Mouse (Mus musculus) kidney, adult 2 months (tissue): ENCODE measurements around the gene Caml. TPM values are rescaled to one million over a fixed set of nuclear protein-coding genes. Genes with fewer than 3 reads are reported as not detected.

Experiments used
- DNase-seq: peaks from one replicate; pipeline ENCODE4 v3.0.0; 2021
- H3K27ac ChIP-seq: fragments of 200-500 bp; 2 replicates; pipeline ENCODE4 v1.5.1; 2012; ENCODE audit warnings: low read depth, low read length, control low read depth, inconsistent platforms; ENCODE audit not compliant: insufficient read depth
- H3K27me3 ChIP-seq: fragments of 200-500 bp; replicated peaks from 2 replicates; pipeline ENCODE4 v1.6.1; 2012; ENCODE audit warnings: mild to moderate bottlenecking, moderate library complexity, low read length, inconsistent platforms; ENCODE audit not compliant: control insufficient read depth, insufficient read depth
- H3K36me3 ChIP-seq: fragments of 200-500 bp; 2 replicates; pipeline ENCODE4 v1.6.1; 2012; ENCODE audit warnings: mild to moderate bottlenecking, moderate library complexity, low read length, inconsistent platforms; ENCODE audit not compliant: control insufficient read depth, insufficient read depth
- H3K4me1 ChIP-seq: fragments of 200-500 bp; 2 replicates; pipeline ENCODE4 v1.6.1; 2011; ENCODE audit warnings: low read length; ENCODE audit not compliant: control insufficient read depth, insufficient read depth
- H3K4me3 ChIP-seq: fragments of 200-500 bp; 2 replicates; pipeline ENCODE4 v1.5.1; 2011; ENCODE audit warnings: mild to moderate bottlenecking, low read depth, low read length, control low read depth; ENCODE audit not compliant: insufficient read depth
- CTCF ChIP-seq: fragments of 200-500 bp; conservative IDR thresholded peaks from 2 replicates; pipeline ENCODE4 v1.5.1; 2011; ENCODE audit warnings: low read depth, mild to moderate bottlenecking, control low read depth, low read length, moderate library complexity, mixed read lengths; ENCODE audit not compliant: insufficient read depth, insufficient read length
- POLR2A ChIP-seq: fragments of 200-500 bp; IDR thresholded peaks from one replicate; pipeline ENCODE4 v1.6.1; 2011; ENCODE audit warnings: low read depth, low read length, control low read depth
- WGBS: fragments of 180-500 bp; shearing (Covaris S2); methylation state at CpG from one replicate; pipeline ENCODE4 v1.1.7; 2018; 5-methylcytosine and 5-hydroxymethylcytosine counted together
- polyA plus RNA-seq: library from polyadenylated mRNA; depleted of rRNA; stranded (reverse); fragments of >200 nt; gene quantifications from 2 replicates; pipeline ENCODE4 v1.2.3, GENCODE M21; 2012

Gene Caml
- polyA plus RNA-seq, 1 experiment = 26.6 TPM

- Histone ChIP-seq H3K27ac (no peak overlapping the region), H3K36me3 (no peaks in the 10 kb centered on the region), H3K27me3 (no peaks in the 10 kb centered on the region), H3K4me1 (peaks cover 4% of the 10 kb centered on the region; the same call in 1 of the 2 replicates), H3K4me3 (no peak overlapping the region)
- DNase-seq = peak; percentile 77
- peak; percentile 82 for TF ChIP-seq CTCF
- no peak for TF ChIP-seq POLR2A
- 3% methylated on average over 3 of the region's 3 CpGs for WGBS
These were observed 21.2 kb upstream of the Caml start for GRCm38 (mm10) chr13:55601611-55602010.

GRCm38 (mm10) chr13:55604606-55605005 lies 18.2 kb upstream of the Caml start:
- H3K4me1 ChIP-seq = 0 out of 2 replicates have a peak, but pooled peaks cover under 1% of the 10 kb centered on the region
- 93% methylated on average over 3 of the region's 3 CpGs for WGBS
- no peak for TF ChIP-seq POLR2A
- TF ChIP-seq CTCF = no peak
- no peak overlapping the region for H3K4me3 ChIP-seq
- H3K27ac ChIP-seq = no peak overlapping the region
- no peaks in the 10 kb centered on the region for H3K27me3 ChIP-seq
- H3K36me3 ChIP-seq = no peaks in the 10 kb centered on the region
- no peak for DNase-seq

- no peaks in the 10 kb centered on the region for H3K36me3 ChIP-seq
- no peak overlapping the region for H3K4me3 ChIP-seq
- no peaks in the 10 kb centered on the region for H3K4me1 ChIP-seq
- no peak for TF ChIP-seq POLR2A
- TF ChIP-seq CTCF = no peak
- no peak overlapping the region for H3K27ac ChIP-seq
- no peaks in the 10 kb centered on the region for H3K27me3 ChIP-seq
- no peak for DNase-seq
- WGBS = 78% methylated on average over 10 of the region's 10 CpGs
These were observed 15.7 kb upstream of the Caml start for GRCm38 (mm10) chr13:55606899-55607623.

- WGBS = 87% methylated on average over 2 of the region's 2 CpGs
- no peaks in the 10 kb centered on the region for H3K4me1 ChIP-seq
- H3K27me3 ChIP-seq = no peaks in the 10 kb centered on the region
- H3K27ac ChIP-seq = no peak overlapping the region
- TF ChIP-seq POLR2A (no peak), CTCF (no peak)
- DNase-seq = no peak
- H3K36me3 ChIP-seq = no peaks in the 10 kb centered on the region
- no peak overlapping the region for H3K4me3 ChIP-seq
These were observed 15.2 kb upstream of the Caml start for GRCm38 (mm10) chr13:55607624-55608006.

- no peak for DNase-seq
- WGBS = 90% methylated on average over 7 of the region's 7 CpGs
These were observed 10.8 kb upstream of the Caml start for GRCm38 (mm10) chr13:55611996-55612395.

GRCm38 (mm10) chr13:55613471-55613870 lies 9.3 kb upstream of the Caml start:
- no peak overlapping the region for H3K27ac ChIP-seq
- H3K4me3 ChIP-seq = no peak overlapping the region
- no peaks in the 10 kb centered on the region for H3K36me3 ChIP-seq
- DNase-seq = peak; percentile 39
- no peaks in the 10 kb centered on the region for H3K4me1 ChIP-seq
- 28% methylated on average over 5 of the region's 5 CpGs for whole genome bisulfite sequencing
- no peaks in the 10 kb centered on the region for H3K27me3 ChIP-seq
- TF ChIP-seq CTCF (no peak), POLR2A (no peak)

More at GRCm38 (mm10) chr13:55611996-55612395, 10.8 kb upstream of the Caml start:
- no peak overlapping the region for H3K4me3 ChIP-seq
- H3K27ac ChIP-seq = no peak overlapping the region
- no peaks in the 10 kb centered on the region for H3K36me3 ChIP-seq
- TF ChIP-seq CTCF = no peak
- no peak for TF ChIP-seq POLR2A
- no peaks in the 10 kb centered on the region for H3K4me1 ChIP-seq
- H3K27me3 ChIP-seq = no peaks in the 10 kb centered on the region

GRCm38 (mm10) chr13:55619328-55619727 lies 3.5 kb upstream of the Caml start:
- Histone ChIP-seq H3K27ac (no peak overlapping the region; the same call in 1 of the 2 replicates), H3K27me3 (no peaks in the 10 kb centered on the region), H3K4me3 (no peak overlapping the region), H3K36me3 (no peaks in the 10 kb centered on the region), H3K4me1 (0 out of 2 replicates have a peak, but pooled peaks cover 4% of the 10 kb centered on the region)
- peak; percentile 9 for DNase-seq
- no peak for TF ChIP-seq CTCF
- TF ChIP-seq POLR2A = no peak
- 74% methylated on average over 4 of the region's 4 CpGs for WGBS
